Mouse (Mus musculus) neutrophil, adult 5-6 weeks (primary cell): ENCODE measurements around the gene Fscn3. TPM values are rescaled to one million over a fixed set of nuclear protein-coding genes. Genes with fewer than 3 reads are reported as not detected.
A peak's percentile ranks its signal among the peaks of the same experiment; 100 is the strongest.

Source experiments
- ATAC-seq: fragments of 151-379, 151-347 bp; 2 replicates; pipeline ENCODE4 v1.8.0; 2017; ENCODE audit warnings: mild to moderate bottlenecking, moderate TSS enrichment; ENCODE audit not compliant: insufficient number of reproducible peaks, poor library complexity, low FRiP score, severe bottlenecking; ENCODE audit errors: extremely low read depth
- total RNA-seq: library from RNA; stranded (forward); fragments of 200-1000 nt; gene quantifications from 2 replicates; pipeline ENCODE4 v1.2.3, GENCODE M21; 2017

Gene Fscn3
- total RNA-seq, 1 experiment from 2014 or later: 0.47 TPM

GRCm38 (mm10) chr6:28479865-28480751 is 52.5 kb downstream of the Fscn3 start:
- ATAC-seq: peak; percentile 96

GRCm38 (mm10) chr6:28480752-28481492 is 53.3 kb downstream of the Fscn3 start:
- ATAC-seq: no peak

- no peak for ATAC-seq
Observed at GRCm38 (mm10) chr6:28482711-28483315, 55.2 kb downstream of the Fscn3 start.

GRCm38 (mm10) chr6:28486008-28486407 is 58.4 kb downstream of the Fscn3 start:
- no peak for ATAC-seq

GRCm38 (mm10) chr6:28486471-28486870 is 58.9 kb downstream of the Fscn3 start:
- no peak for ATAC-seq

- no peak for ATAC-seq
Observed at GRCm38 (mm10) chr6:28486905-28487304, 59.3 kb downstream of the Fscn3 start.

Other genes starting within 250 kb of the Fscn3 start
- gene Zfp800, start 29.8 kb upstream of the Fscn3 start, total RNA-seq: 44.9 and 46.4 TPM in 2 replicates
- 39.3 and 47.8 TPM in 2 replicates for gene Arf5, start 4.2 kb upstream of the Fscn3 start, total RNA-seq
- gene Gcc1, start 601 bp downstream of the Fscn3 start, total RNA-seq: 35.0 and 37.0 TPM in 2 replicates
- not detected in 2 replicates for gene Pax4, start 21.6 kb downstream of the Fscn3 start, total RNA-seq
- gene Snd1, start 47.4 kb downstream of the Fscn3 start, total RNA-seq: 44.2 and 47.9 TPM in 2 replicates